Mouse (Mus musculus) ES-E14 (cell line): Measurements from ENCODE around the gene Spic.

Source experiments
- CHD2 ChIP-seq: IDR thresholded peaks from 2 replicates; pipeline ENCODE4 v1.6.1; 2014; ENCODE audit warnings: mild to moderate bottlenecking, low read depth, low read length, inconsistent platforms
- HCFC1 ChIP-seq: IDR thresholded peaks from 2 replicates; pipeline ENCODE4 v1.6.1; 2012; ENCODE audit warnings: low read length, inconsistent platforms, borderline replicate concordance; ENCODE audit not compliant: insufficient read depth
- MAFK ChIP-seq: IDR thresholded peaks from 2 replicates; pipeline ENCODE4 v1.6.1; 2014; ENCODE audit warnings: mild to moderate bottlenecking, low read depth, low read length, inconsistent platforms; ENCODE audit not compliant: insufficient read depth
- ZC3H11A ChIP-seq: IDR thresholded peaks from 2 replicates; pipeline ENCODE4 v1.6.1; 2012; ENCODE audit warnings: low read depth, mild to moderate bottlenecking, inconsistent platforms, low read length, borderline replicate concordance
- ZNF384 ChIP-seq: IDR thresholded peaks from 2 replicates; pipeline ENCODE4 v1.6.1; 2012; ENCODE audit warnings: low read depth, low read length, inconsistent platforms

DNA sequence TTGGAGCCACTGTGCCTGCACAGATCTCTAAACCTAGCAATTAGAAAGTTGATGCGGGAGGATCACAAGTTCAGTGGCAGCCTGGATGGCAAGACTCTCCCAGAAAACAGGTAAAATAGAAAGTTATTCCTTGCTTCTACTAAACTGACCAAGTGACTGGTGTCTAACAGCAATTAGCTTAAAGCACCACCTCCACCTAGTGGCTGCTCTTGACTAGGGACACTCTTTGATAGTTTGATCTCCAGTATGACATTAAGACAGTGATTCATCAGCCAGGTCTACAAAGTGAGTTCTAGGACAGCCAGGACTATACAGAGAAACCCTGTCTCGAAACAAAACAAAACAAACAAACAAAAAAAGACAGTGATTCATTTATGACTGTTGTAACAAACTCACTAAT is 40.5 kb upstream of the Spic start:
- no peak for TF ChIP-seq ZNF384
- no peak for TF ChIP-seq CHD2
- TF ChIP-seq HCFC1 = no peak
- no peak for TF ChIP-seq MAFK
- peak; percentile 76 for TF ChIP-seq ZC3H11A
